Mouse (Mus musculus) liver, embryonic 12.5 days (tissue): ENCODE data around the gene Dgka. TPM values are rescaled to one million over a fixed set of nuclear protein-coding genes. Genes with fewer than 3 reads are reported as not detected.
A peak's percentile ranks its signal among the peaks of the same experiment; 100 is the strongest.

Experiments
- ATAC-seq: fragments of 200-750 bp; cut with Nextera tagmentation; 2 replicates; pipeline ENCODE4 v1.8.0; 2017; ENCODE audit warnings: moderate number of reproducible peaks, mild to moderate bottlenecking, moderate library complexity
- H3K27ac ChIP-seq: fragments of 300-500 bp; sonication (generic); 2 replicates; pipeline ENCODE4 v1.5.1; 2016; ENCODE audit warnings: mild to moderate bottlenecking
- H3K27me3 ChIP-seq: fragments of 300-500 bp; sonication (generic); replicated peaks from 2 replicates; pipeline ENCODE4 v1.6.1; 2016; ENCODE audit warnings: mild to moderate bottlenecking, moderate library complexity
- H3K36me3 ChIP-seq: fragments of 300-500 bp; sonication (generic); 2 replicates; pipeline ENCODE4 v1.6.1; 2016; ENCODE audit warnings: mild to moderate bottlenecking, moderate library complexity
- H3K4me1 ChIP-seq: fragments of 300-500 bp; sonication (generic); 2 replicates; pipeline ENCODE4 v1.6.1; 2016
- H3K4me2 ChIP-seq: fragments of 300-500 bp; sonication (generic); 2 replicates; pipeline ENCODE4 v1.6.1; 2016; ENCODE audit warnings: mild to moderate bottlenecking, moderate library complexity
- H3K4me3 ChIP-seq: fragments of 300-500 bp; sonication (generic); 2 replicates; pipeline ENCODE4 v1.5.1; 2016; ENCODE audit warnings: mild to moderate bottlenecking, moderate library complexity
- H3K9ac ChIP-seq: fragments of 300-500 bp; sonication (generic); 2 replicates; pipeline ENCODE4 v1.6.1; 2016; ENCODE audit warnings: mild to moderate bottlenecking, moderate library complexity
- H3K9me3 ChIP-seq: fragments of 300-500 bp; sonication (generic); replicated peaks from 2 replicates; pipeline ENCODE4 v1.6.1; 2016; ENCODE audit warnings: mild to moderate bottlenecking, moderate library complexity
- WGBS: fragments of 180-500 bp; shearing (Covaris S2); methylation state at CpG from one replicate; pipeline ENCODE4 v1.1.7; 2016; ENCODE audit not compliant: insufficient replicate concordance; 5-methylcytosine and 5-hydroxymethylcytosine counted together
- polyA plus RNA-seq: library from polyadenylated mRNA; unstranded; fragments of >200 nt; fragmentation: Nextera tagmentation; extraction: Ambion mirVana; gene quantifications from 2 replicates; pipeline ENCODE4 v1.2.1, GENCODE M21; 2016

Dgka gene
- polyA plus RNA-seq, 1 experiment from 2014 or later: 2.8 TPM

DNA sequence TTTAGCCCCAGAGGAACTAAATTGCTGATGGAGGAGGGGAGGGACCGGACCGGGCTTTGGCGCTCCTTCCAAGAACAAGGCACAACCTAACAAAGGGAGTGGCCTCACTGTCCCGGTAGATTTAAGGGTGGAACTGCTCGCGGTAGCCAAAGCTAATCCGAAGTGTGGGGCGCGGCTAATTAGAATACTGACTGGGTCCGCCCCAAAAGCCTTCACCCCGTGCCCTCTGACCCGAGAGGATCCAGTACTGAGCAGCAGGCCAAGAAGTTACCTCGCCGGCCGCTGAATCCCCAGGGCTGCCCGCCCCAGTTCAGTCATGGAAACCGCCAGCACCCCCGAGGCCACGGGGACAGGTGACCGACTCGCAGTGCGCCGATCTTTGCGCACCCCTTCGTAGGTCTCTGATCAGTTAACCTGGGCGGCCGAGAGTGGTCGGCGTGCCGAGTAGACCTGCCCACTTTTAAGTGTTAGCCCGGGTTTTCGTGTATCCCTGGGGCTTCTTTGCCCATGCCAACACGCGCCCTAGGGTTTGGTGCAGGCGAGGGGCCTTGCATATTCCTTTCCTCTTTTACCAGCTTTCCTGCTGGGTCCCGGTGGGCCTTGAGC lies 3.1 kb upstream of the Dgka start, which contains the start of gene Pym1:
Gene Pym1 (plus strand): TSS at position 244 of the 606 bp plus-strand sequence.
- Histone ChIP-seq H3K27ac (peak within 1 kb of the TSS; percentile 92), H3K4me2 (peak within 1 kb of the TSS; percentile 86), H3K4me1 (peaks cover 63% of the 10 kb centered on the region), H3K4me3 (peak within 1 kb of the TSS; percentile 88), H3K9me3 (no peaks in the 10 kb centered on the region), H3K9ac (peak within 1 kb of the TSS; percentile 85), H3K36me3 (peaks cover 9% of the 10 kb centered on the region), H3K27me3 (peaks cover 34% of the 10 kb centered on the region)
- peak; percentile 90 for ATAC-seq
- WGBS: under 1% methylated on average over 36 of the region's 36 CpGs

DNA sequence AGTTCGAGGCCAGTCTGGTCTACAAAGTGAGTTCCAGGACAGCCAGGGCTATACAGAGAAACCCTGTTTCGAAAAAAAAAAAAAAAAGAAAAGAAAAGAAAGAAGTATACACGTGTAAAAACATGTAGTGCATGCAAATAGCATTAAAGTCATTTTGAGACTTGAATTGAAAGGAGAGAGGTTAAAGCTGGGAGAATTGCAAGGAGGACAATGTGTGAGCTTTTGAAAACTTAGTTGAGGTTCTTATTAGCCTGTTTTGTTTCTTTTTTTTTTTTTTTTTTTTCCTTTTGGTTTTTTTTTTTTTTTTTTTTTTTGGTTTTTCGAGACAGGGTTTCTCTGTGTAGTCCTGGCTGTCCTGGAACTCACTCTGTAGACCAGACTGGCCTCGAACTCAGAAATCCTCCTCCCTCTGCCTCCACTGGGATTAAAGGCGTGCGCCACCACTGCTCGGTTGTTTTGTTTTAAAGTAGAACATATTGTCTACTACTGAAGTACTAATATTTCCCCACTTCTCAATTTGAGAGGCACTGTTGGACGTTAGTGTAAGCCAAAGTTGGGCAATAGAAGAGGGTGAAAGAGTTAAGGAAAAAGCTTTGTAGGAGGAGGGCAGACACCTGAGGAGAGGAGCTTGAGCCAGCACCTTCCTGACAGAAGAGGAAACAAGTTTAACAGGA lies 2.5 kb upstream of the Dgka start:
- H3K4me2 ChIP-seq: peak overlapping the region; percentile 86
- ATAC-seq: no peak
- no peaks in the 10 kb centered on the region for H3K9me3 ChIP-seq
- peaks cover 40% of the 10 kb centered on the region for H3K27me3 ChIP-seq
- peaks cover 63% of the 10 kb centered on the region for H3K4me1 ChIP-seq
- peak overlapping the region; percentile 92 for H3K27ac ChIP-seq
- peaks cover 3% of the 10 kb centered on the region for H3K36me3 ChIP-seq
- peak overlapping the region; percentile 85 for H3K9ac ChIP-seq
- peak overlapping the region; percentile 88 for H3K4me3 ChIP-seq
- WGBS: 43% methylated on average over 9 of the region's 9 CpGs

DNA sequence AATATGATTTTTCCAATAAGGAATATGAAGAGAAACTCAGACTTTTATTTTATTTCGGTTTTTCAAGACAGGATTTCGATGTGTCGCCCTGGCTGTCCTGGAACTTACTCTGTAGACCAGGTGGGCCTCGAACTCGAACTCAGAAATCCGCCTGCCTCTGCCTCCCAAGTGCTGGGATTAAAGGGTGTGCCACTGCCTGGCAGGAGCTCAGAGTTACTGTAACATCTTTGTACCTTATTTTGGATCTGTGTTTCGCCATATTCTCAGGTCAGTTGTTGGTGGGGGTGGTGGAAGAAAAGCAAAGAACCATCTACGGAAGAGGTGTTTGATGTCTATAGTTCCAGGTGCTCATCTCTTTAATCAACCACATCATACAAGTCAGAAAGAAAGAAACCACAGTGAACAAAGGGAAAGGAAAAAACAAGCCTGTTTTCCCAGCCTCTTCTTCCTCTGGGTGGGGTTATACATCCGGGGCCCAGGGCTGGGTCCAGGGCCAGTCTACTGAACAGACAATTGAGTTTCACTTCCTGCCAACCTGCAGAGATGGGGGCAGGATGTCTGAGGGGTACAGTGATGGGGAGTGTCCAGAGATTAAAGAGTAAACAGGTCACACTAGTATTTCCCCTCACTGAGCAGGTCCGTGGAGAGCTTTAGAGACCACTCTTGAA lies 1.4 kb upstream of the Dgka start:
- no peak overlapping the region for H3K4me3 ChIP-seq
- no peaks in the 10 kb centered on the region for H3K36me3 ChIP-seq
- no peak overlapping the region for H3K9ac ChIP-seq
- 72% methylated on average over 10 of the region's 10 CpGs for WGBS
- ATAC-seq: no peak
- no peaks in the 10 kb centered on the region for H3K9me3 ChIP-seq
- H3K4me1 ChIP-seq: peaks cover 61% of the 10 kb centered on the region
- no peak overlapping the region for H3K4me2 ChIP-seq
- peaks cover 48% of the 10 kb centered on the region for H3K27me3 ChIP-seq
- H3K27ac ChIP-seq: no peak overlapping the region

DNA sequence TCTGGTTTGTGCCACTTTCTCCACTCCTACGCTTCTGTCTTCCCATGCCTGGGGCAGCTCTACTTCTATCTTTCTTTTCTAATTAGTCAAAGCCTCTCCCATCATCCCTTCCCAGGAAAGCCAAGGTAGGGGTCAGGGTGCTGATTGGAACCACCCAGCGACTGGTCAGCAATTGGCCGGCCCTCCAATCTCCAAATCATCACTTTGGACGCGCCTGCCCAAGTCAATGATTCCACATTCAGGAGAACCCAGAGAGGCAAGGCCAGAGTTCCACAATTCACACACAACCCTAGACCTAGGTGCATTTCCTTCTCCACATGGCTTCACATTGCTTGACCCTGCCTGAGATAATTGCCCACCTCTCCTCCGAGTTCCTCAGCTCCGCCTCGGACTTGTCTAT lies 444 bp downstream of the Dgka start:
- Histone ChIP-seq H3K36me3 (no peaks in the 10 kb centered on the region), H3K9ac (peak overlapping the region; percentile 65; the same call in 1 of the 2 replicates), H3K27ac (no peak overlapping the region), H3K4me3 (peak overlapping the region; percentile 60), H3K27me3 (peaks cover 48% of the 10 kb centered on the region), H3K9me3 (no peaks in the 10 kb centered on the region), H3K4me1 (peaks cover 53% of the 10 kb centered on the region), H3K4me2 (peak overlapping the region; percentile 80)
- no peak for ATAC-seq
- WGBS: 25% methylated on average over 8 of the region's 8 CpGs

DNA sequence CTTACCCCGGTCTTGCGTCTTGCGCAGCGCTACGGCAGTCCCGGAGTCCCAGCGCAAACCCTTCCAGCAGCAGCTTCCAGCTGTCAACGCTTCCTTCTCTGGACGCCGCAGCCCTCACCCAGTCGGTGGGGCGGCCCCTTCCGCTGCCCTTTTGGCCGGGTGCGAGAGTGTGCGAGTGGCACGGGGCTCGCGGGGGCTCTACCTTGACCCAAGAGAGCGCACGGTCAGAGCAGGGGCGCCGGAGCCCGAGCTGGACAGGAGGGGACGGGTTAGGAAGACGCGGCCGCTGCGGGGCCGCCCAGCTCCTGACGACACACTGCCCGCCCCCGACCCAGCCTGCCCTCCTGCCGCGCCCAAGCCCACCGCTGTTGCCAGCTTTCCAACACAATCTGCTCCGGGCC lies 864 bp downstream of the Dgka start:
- peaks cover 48% of the 10 kb centered on the region for H3K27me3 ChIP-seq
- peaks cover 49% of the 10 kb centered on the region for H3K4me1 ChIP-seq
- H3K4me3 ChIP-seq: peak overlapping the region; percentile 60
- no peak for ATAC-seq
- H3K27ac ChIP-seq: no peak overlapping the region
- H3K9me3 ChIP-seq: no peaks in the 10 kb centered on the region
- under 1% methylated on average over 37 of the region's 37 CpGs for WGBS
- peak overlapping the region; percentile 65 for H3K9ac ChIP-seq
- peak overlapping the region; percentile 80 for H3K4me2 ChIP-seq
- H3K36me3 ChIP-seq: no peaks in the 10 kb centered on the region

DNA sequence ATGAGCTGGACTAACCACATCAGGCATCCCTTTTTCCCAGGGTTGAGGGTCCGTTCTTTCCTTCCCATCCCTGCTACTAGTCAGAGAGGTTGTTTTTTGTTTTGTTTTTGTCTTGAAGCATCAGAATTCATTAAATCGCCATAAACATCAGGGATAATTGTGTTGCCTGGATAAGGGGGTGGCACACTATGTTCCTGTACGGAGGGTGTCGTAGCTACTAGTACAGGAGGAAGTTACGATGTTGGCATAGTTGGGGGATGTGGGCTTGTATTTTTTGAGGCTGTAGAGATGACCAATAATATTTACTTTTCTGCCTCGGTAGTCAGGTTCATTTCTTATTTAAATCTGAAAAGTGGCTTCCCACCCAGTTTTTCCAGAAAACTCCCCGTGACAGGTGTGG lies 1.4 kb downstream of the Dgka start:
- Histone ChIP-seq H3K27ac (no peak overlapping the region), H3K4me3 (peak overlapping the region; percentile 60), H3K9me3 (no peaks in the 10 kb centered on the region), H3K27me3 (peaks cover 48% of the 10 kb centered on the region), H3K9ac (peak overlapping the region; percentile 65), H3K4me2 (peak overlapping the region; percentile 80), H3K36me3 (no peaks in the 10 kb centered on the region), H3K4me1 (peaks cover 48% of the 10 kb centered on the region)
- no peak for ATAC-seq
- 2% methylated on average over 7 of the region's 7 CpGs for WGBS

DNA sequence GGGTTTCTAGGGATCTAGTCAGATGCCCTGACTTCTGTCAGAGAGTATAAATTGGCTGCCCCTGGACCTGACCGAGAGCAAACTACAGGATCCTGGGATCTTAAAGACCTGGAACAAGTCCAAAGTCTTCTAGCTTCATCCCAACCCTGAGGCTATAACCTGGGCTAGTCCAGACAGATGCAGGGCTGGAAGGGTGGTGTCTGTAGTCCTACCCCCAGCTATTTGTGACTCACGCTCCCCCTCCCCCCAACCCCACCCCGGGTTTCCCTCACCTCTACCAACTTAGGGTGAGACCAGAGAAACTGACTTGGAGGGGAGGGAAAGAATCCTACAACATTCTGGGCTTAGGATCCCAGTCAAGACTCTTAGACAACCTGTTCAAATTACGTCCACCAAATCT lies 2.0 kb downstream of the Dgka start:
- Histone ChIP-seq H3K27me3 (peaks cover 48% of the 10 kb centered on the region), H3K4me3 (no peak overlapping the region), H3K27ac (no peak overlapping the region), H3K4me2 (peak overlapping the region; percentile 80), H3K9me3 (no peaks in the 10 kb centered on the region), H3K9ac (no peak overlapping the region), H3K4me1 (peaks cover 50% of the 10 kb centered on the region), H3K36me3 (no peaks in the 10 kb centered on the region)
- WGBS: 40% methylated on average over 4 of the region's 4 CpGs
- no peak for ATAC-seq

DNA sequence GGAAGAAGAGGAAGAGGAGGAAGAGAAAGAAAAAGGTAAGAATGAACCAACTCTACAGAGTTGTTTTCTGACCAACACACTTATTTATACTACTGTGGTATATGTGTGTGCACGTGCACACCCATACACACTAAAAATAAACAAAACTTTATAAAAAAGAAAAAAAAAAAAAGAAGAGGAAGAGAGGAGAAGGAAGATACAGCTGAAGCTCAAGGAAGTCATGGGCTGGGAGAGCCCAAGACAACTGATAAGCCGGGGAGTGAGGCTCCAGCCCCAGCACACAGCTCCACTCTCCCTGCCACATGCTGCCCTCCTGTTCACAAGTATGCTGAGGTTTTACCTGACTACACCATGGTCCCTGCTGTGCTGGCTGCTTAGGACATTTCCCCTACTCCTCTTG lies 4.4 kb downstream of the Dgka start:
- no peak overlapping the region for H3K9ac ChIP-seq
- H3K4me1 ChIP-seq: peaks cover 45% of the 10 kb centered on the region
- 16% methylated on average over 2 of the region's 2 CpGs for WGBS
- 0 out of 2 replicates have a peak overlapping the region, but pooled peaks have one; percentile 12 for H3K4me2 ChIP-seq
- H3K9me3 ChIP-seq: no peaks in the 10 kb centered on the region
- ATAC-seq: peak; percentile 47; the same call in 1 of the 2 replicates
- H3K4me3 ChIP-seq: no peak overlapping the region
- H3K36me3 ChIP-seq: no peaks in the 10 kb centered on the region
- H3K27me3 ChIP-seq: peaks cover 39% of the 10 kb centered on the region
- no peak overlapping the region for H3K27ac ChIP-seq

DNA sequence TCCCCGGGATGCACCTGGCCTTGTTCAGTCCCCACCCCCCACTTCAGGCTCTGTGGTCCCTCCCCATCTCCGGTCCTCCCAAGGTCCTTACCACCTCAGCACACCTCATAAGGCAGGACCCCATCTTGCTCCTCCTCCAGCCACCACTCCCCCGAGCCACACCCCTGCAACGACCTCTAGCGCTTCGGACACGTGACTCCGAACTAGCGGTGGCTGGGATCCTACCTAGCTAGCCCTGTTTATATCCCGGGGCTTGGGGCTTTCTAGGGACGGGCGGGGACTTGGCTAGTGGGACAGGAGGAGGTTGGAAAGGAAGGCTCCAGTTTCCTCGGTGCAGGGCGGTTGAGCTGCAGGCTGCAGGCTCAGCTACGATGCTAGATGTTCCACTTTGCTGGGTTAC lies 7.2 kb downstream of the Dgka start:
- peak overlapping the region; percentile 64 for H3K4me2 ChIP-seq
- H3K27ac ChIP-seq: no peak overlapping the region
- peaks cover 12% of the 10 kb centered on the region for H3K27me3 ChIP-seq
- peaks cover 7% of the 10 kb centered on the region; the same call in 1 of the 2 replicates for H3K36me3 ChIP-seq
- ATAC-seq: peak; percentile 77
- peak overlapping the region; percentile 45; the same call in 1 of the 2 replicates for H3K9ac ChIP-seq
- no peaks in the 10 kb centered on the region for H3K9me3 ChIP-seq
- peaks cover 24% of the 10 kb centered on the region for H3K4me1 ChIP-seq
- WGBS: 15% methylated on average over 15 of the region's 15 CpGs
- peak overlapping the region; percentile 30 for H3K4me3 ChIP-seq

DNA sequence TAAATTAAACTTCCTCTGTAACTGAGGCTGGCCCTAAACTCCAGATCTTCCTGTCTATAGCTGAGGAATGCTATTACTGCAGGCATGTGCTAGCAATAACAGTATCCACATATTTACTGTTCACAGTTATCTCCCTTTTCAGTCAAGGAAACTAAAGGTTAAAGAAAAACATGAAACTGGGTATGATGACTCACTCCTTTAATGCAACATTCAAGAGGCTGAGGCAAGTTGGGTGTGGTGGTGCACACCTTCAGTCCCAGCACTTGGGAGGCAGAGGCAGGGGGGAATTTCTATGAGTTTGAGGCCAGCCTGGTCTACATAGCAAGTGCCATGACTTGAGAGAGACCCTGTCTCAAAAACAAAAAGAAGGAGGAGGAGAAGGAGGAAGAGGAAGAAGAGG lies 12.7 kb downstream of the Dgka start:
- no peak for ATAC-seq
- Histone ChIP-seq H3K27ac (no peak overlapping the region), H3K4me3 (no peak overlapping the region), H3K9me3 (no peaks in the 10 kb centered on the region), H3K4me1 (peaks cover 7% of the 10 kb centered on the region), H3K9ac (no peak overlapping the region), H3K27me3 (no peaks in the 10 kb centered on the region), H3K4me2 (no peak overlapping the region), H3K36me3 (peaks cover 7% of the 10 kb centered on the region; the same call in 1 of the 2 replicates)

DNA sequence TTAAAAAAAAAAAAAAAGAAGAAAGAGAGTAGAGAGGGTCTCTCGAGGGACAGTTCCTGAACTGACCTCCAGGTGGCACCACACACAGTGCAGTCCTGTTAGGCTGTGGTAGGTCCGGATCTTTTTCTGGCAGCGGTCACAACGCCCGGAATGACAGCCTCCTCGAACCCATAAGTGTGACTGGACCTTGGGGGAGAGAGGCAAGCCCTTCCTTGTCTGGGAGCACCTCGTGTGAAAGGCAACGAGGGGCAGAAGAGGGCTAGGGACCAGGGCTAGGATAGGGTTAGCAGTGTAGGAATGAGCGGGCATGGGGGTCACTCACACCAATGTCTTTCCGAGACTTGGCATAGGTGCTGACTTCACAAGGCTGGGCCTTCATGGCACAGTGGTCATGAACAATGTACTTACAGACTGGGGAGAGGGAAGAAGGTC lies 13.6 kb downstream of the Dgka start:
- Histone ChIP-seq H3K9ac (no peak overlapping the region), H3K4me2 (peak overlapping the region; percentile 31), H3K36me3 (peaks cover 7% of the 10 kb centered on the region; the same call in 1 of the 2 replicates), H3K4me3 (no peak overlapping the region), H3K4me1 (peaks cover 4% of the 10 kb centered on the region), H3K9me3 (no peaks in the 10 kb centered on the region), H3K27ac (no peak overlapping the region), H3K27me3 (no peaks in the 10 kb centered on the region)
- ATAC-seq: peak; percentile 54
- 21% methylated on average over 10 of the region's 10 CpGs for WGBS

DNA sequence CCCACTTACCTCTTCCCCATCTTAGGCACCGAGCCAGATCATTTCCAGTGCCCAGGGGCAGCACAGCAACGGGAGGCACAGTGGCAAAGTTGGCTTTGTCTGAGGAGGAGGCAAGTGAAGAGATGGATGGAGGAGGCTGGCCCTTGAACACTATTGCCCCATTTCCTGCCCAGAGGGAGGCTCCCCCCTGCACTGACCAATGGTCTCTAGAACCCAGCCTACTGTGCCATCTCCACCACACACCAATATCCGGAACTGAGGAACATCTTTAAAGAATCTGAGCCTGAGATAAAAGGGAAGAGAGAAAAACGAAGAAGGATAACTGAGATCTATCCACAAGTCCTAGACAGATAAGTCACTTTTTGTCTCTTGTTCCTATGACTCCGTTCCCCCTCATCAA lies 16.6 kb downstream of the Dgka start:
- no peak for ATAC-seq
- H3K4me2 ChIP-seq: no peak overlapping the region
- H3K27ac ChIP-seq: no peak overlapping the region
- peaks cover 10% of the 10 kb centered on the region for H3K4me1 ChIP-seq
- no peaks in the 10 kb centered on the region for H3K9me3 ChIP-seq
- H3K36me3 ChIP-seq: peaks cover 4% of the 10 kb centered on the region; the same call in 1 of the 2 replicates
- H3K9ac ChIP-seq: no peak overlapping the region
- H3K4me3 ChIP-seq: no peak overlapping the region
- 67% methylated on average over 5 of the region's 5 CpGs for WGBS
- H3K27me3 ChIP-seq: no peaks in the 10 kb centered on the region
